Mouse (Mus musculus): ENCODE measurements at regions not wholly inside any gene's neighbourhood (a gene's known extent, or its start where the extent isn't known, plus 50 kb on each side); places are given as distances from the start of the nearest gene placed in this dataset.

DNA sequence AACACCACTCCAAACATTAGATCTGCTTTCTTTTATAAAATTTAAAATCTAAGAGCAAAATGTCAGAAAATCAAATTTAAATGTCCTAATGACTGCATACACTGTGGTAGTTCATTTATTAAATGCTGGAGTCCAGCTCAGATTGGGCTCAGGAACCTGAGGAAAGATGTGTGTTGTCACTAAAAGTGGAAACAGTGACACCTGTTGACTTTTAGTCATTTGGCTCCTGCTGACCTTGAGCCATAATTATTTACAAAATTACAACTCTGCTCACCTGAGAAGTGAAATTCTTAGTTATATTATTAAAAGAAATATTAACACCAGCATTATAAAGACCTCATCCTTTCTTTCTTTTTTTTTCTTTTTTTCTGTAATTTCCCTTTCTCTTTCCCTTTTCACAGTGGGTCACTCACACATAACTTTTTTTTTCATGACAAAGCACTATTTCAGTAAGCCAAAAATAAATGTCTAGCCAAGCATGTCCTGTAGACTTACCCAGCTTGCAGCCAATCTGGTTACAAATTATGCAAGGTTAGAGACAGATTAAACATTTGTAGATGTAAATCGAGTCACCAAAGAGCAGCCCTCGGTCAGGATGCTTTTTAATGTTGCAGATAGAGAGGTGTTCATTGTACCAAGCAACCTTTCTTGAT is 288.9 kb upstream of the Tet2 start:
- TF ChIP-seq CTCF (IDR thresholded peaks at IDR 0.05; ENCODE audit: extremely low read depth, insufficient read depth, insufficient read length, insufficient replicate concordance) (no peak), POLR2A (IDR thresholded peaks at IDR 0.05; ENCODE audit: low read depth, low read length) (no peak)
